Mouse (Mus musculus) midbrain, embryonic 16.5 days (tissue): Measurements from ENCODE around the gene Asb7. TPM values are rescaled to one million over a fixed set of nuclear protein-coding genes. Genes with fewer than 3 reads are reported as not detected.

ENCODE experiments used
- ATAC-seq: fragments of 200-750 bp; cut with Nextera tagmentation; 2 replicates; pipeline ENCODE4 v1.8.0; 2017; ENCODE audit warnings: moderate TSS enrichment
- H3K27ac ChIP-seq: fragments of 300-500 bp; sonication (generic); 2 replicates; pipeline ENCODE4 v1.5.1; 2014; ENCODE audit warnings: mild to moderate bottlenecking, low read length, mixed read lengths
- H3K27me3 ChIP-seq: fragments of 300-500 bp; sonication (generic); 2 replicates; pipeline ENCODE4 v1.6.1; 2014; ENCODE audit warnings: low read depth, low read length, mixed read lengths; ENCODE audit not compliant: control insufficient read depth, insufficient read depth
- H3K36me3 ChIP-seq: fragments of 300-500 bp; sonication (generic); 2 replicates; pipeline ENCODE4 v1.6.1; 2014; ENCODE audit warnings: mild to moderate bottlenecking, low read length, moderate library complexity, mixed read lengths; ENCODE audit not compliant: control insufficient read depth, insufficient read depth
- H3K4me1 ChIP-seq: fragments of 300-500 bp; sonication (generic); 2 replicates; pipeline ENCODE4 v1.6.1; 2014; ENCODE audit warnings: mild to moderate bottlenecking, low read length, mixed read lengths; ENCODE audit not compliant: control insufficient read depth, insufficient read depth
- H3K4me2 ChIP-seq: fragments of 300-500 bp; sonication (generic); 2 replicates; pipeline ENCODE4 v1.6.1; 2014; ENCODE audit warnings: mild to moderate bottlenecking, low read length, mixed read lengths
- H3K4me3 ChIP-seq: fragments of 300-500 bp; sonication (generic); 2 replicates; pipeline ENCODE4 v1.5.1; 2014; ENCODE audit warnings: low read depth, mild to moderate bottlenecking, low read length, moderate library complexity, mixed read lengths
- H3K9ac ChIP-seq: fragments of 300-500 bp; sonication (generic); 2 replicates; pipeline ENCODE4 v1.6.1; 2014; ENCODE audit warnings: low read depth, low read length, mixed read lengths
- H3K9me3 ChIP-seq: fragments of 300-500 bp; sonication (generic); replicated peaks from 2 replicates; pipeline ENCODE4 v1.6.1; 2014; ENCODE audit warnings: mild to moderate bottlenecking, low read length, mixed read lengths; ENCODE audit not compliant: control insufficient read depth, poor library complexity, severe bottlenecking
- WGBS: fragments of 180-500 bp; shearing (Covaris S2); extraction: QIAGEN DNeasy Blood & Tissue Kit; methylation state at CpG from one replicate; pipeline ENCODE4 v1.1.7; 2014; 5-methylcytosine and 5-hydroxymethylcytosine counted together
- polyA plus RNA-seq: library from polyadenylated mRNA; unstranded; fragments of >200 nt; fragmentation: Nextera tagmentation; extraction: Ambion mirVana; gene quantifications from 2 replicates; pipeline ENCODE4 v1.2.1, GENCODE M21; 2015

Gene Asb7
- polyA plus RNA-seq, 1 experiment from 2014 or later, result 15.9 TPM

DNA sequence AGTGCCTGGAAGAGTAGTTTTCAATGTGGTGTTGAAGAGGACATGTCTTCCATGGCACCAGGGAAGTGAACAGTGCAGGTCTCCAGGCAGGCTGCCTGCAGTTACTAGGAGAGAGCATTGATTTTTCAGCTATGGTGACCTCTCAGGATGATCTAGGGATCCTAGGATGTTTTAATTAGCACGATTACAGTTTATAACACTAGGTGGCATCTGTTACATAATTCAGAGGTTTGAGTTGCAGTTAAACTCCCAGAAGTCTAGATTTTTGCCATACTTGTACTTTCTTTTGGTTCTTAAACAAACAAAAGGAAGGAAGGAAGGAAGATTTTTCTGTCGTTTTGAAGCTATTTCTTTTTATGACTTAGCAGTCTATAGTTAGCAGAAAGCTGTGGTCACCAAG lies 21.8 kb upstream of the Asb7 start:
- Histone ChIP-seq H3K9ac (no peak overlapping the region), H3K27ac (no peak overlapping the region), H3K4me3 (no peak overlapping the region), H3K4me2 (no peak overlapping the region), H3K9me3 (no peaks in the 10 kb centered on the region), H3K27me3 (no peaks in the 10 kb centered on the region), H3K36me3 (peaks cover 32% of the 10 kb centered on the region), H3K4me1 (no peaks in the 10 kb centered on the region)
- WGBS, result 64% methylated on average over 2 of the region's 2 CpGs
- ATAC-seq, result no peak

DNA sequence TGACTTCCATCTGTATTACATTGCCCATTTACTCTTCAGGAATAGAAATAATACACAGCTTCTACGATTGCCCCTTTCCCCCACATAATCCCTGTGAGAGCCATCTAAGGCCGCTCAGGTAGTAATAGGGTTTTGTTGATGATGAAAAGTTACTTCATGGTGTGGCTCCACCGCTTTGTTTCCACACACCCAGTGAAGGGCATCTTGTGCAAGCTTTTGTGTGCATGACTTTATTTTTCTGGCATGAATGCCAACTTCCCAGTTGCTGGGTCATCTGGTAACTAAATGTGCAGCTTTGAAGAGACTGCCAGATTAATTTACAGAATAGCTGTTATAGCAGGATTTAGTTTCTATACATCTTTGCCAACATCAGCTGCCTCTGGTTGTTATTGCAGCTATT lies 15.2 kb upstream of the Asb7 start:
- peaks cover 10% of the 10 kb centered on the region for H3K36me3 ChIP-seq
- 92% methylated on average over 3 of the region's 3 CpGs for WGBS

DNA sequence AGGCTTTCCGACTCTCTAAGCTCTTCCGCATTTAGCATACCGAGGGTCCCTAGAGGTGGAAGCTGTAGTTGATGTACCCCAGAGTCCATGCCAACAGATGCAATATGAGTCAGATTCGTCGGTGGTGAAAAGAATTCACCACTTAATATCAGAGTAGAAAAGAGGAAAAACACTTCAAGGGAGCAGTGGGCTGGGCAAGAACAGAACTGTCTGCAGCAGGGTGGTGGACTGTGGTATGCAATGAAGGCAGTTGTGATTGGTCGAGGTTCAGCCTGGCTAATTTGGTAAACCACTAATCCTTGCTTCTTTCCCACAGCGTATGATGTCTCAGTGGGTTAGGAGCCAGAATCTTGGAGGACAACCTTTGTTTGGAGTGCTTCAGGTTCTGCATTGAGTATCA lies 13.3 kb upstream of the Asb7 start:
- Histone ChIP-seq H3K9me3 (no peaks in the 10 kb centered on the region; the same call in 1 of the 2 replicates), H3K4me1 (no peaks in the 10 kb centered on the region), H3K27ac (no peak overlapping the region), H3K4me3 (no peak overlapping the region), H3K36me3 (0 out of 2 replicates have a peak, but pooled peaks cover 4% of the 10 kb centered on the region), H3K9ac (no peak overlapping the region), H3K27me3 (no peaks in the 10 kb centered on the region), H3K4me2 (no peak overlapping the region)
- 94% methylated on average over 7 of the region's 7 CpGs for WGBS
- ATAC-seq, result no peak

More for the DNA sequence above, 15.2 kb upstream of the Asb7 start:
- ATAC-seq, result no peak
- Histone ChIP-seq H3K27ac (no peak overlapping the region), H3K4me1 (no peaks in the 10 kb centered on the region), H3K9me3 (no peaks in the 10 kb centered on the region; the same call in 1 of the 2 replicates), H3K4me2 (no peak overlapping the region), H3K9ac (no peak overlapping the region), H3K4me3 (no peak overlapping the region), H3K27me3 (no peaks in the 10 kb centered on the region)

DNA sequence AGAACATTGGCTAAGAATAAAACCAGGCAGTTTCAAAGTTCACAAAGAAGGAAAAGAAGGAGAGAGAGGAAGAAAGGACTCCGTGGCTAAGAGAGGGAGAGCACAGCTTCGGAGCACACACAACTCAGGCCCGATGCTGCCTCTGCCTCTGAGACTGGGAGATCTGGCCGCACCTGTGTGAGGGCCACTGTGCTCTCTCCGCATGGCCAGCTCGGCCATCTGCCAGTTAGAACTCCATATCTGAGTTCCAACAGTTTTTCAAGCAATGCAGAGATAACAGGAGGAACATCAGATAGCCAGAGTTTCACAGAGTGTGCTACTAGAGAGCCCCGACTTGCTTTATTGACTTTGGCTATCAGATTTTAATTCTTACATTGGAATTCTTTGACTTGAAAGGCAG lies 5.1 kb upstream of the Asb7 start:
- no peak overlapping the region for H3K27ac ChIP-seq
- no peaks in the 10 kb centered on the region for H3K27me3 ChIP-seq
- H3K4me1 ChIP-seq, result peaks cover 9% of the 10 kb centered on the region
- 75% methylated on average over 7 of the region's 7 CpGs for WGBS
- H3K4me3 ChIP-seq, result no peak overlapping the region
- H3K4me2 ChIP-seq, result no peak overlapping the region
- no peaks in the 10 kb centered on the region for H3K9me3 ChIP-seq
- ATAC-seq, result no peak
- H3K9ac ChIP-seq, result no peak overlapping the region
- H3K36me3 ChIP-seq, result 0 out of 2 replicates have a peak, but pooled peaks cover 6% of the 10 kb centered on the region

DNA sequence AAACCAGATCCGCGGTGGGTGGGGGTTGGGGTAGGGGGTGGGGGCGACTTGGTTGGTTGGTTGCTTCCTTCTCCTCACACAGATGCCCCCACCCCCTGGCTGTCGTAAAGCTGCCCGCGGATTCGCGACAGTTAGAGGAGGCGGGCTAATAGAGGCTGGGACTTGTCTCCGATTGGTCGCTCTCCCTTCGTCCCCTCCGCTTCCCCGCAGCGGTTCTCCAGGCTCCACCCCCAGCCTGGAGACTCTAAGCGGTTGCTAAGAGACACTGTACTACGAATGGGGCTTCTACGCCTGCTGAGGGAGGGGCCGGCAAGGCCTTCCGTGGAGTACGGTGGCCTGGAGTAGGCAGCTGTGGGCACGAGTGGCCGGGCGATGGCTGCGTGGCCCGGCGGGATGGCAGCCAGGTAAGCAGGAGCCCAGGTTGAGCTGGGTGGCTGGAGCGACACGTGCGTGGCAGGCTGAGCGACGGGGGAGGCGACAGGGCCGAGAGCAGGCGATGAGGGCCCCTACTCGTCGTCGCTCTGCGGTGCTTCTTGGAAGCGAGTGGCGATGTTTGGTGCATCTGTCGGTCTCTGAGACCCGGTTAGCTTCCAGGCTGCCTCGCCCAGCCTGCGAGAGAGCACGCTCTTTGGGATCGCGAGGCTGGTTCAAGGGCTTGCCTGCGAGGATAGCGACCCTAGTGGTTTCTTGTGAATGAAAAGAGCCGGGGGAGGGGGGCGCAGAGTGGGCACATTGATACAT lies 394 bp upstream of the Asb7 start, which contains the start of gene Lins1:
Lins1 (plus strand) TSS at position 270 of the 741 bp plus-strand sequence.
- under 1% methylated on average over 49 of the region's 52 CpGs for WGBS
- H3K9ac ChIP-seq, result peak within 1 kb of the TSS; percentile 92
- H3K27ac ChIP-seq, result peak within 1 kb of the TSS; percentile 97
- ATAC-seq, result peak; percentile 99
- peak within 1 kb of the TSS; percentile 98 for H3K4me2 ChIP-seq
- H3K4me1 ChIP-seq, result peaks cover 19% of the 10 kb centered on the region
- peak within 1 kb of the TSS; percentile 79 for H3K4me3 ChIP-seq
- no peaks in the 10 kb centered on the region for H3K27me3 ChIP-seq
- H3K36me3 ChIP-seq, result no peaks in the 10 kb centered on the region
- H3K9me3 ChIP-seq, result no peaks in the 10 kb centered on the region

DNA sequence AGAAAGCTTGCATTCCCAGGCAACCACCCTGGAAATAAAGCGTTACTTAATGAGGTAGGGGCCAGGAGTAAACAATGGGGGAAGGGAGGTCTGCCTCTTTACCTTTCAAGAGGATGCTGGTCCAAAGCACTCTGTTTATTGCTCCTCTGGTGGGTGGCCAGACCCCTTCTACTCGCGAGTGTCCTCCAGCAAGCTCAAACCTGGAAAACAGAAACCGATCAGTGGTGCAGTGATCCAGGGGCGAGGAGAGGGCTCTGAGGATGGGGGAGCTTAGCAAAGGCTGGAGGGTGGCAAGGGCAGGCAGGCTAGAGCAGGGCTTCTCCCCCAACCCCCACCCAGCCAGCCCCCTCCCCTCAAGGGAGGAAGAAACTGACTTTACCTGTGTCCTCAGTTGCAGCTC lies 675 bp downstream of the Asb7 start:
- Histone ChIP-seq H3K36me3 (no peaks in the 10 kb centered on the region), H3K9ac (peak overlapping the region; percentile 74), H3K27ac (no peak overlapping the region; the same call in 1 of the 2 replicates), H3K9me3 (no peaks in the 10 kb centered on the region), H3K4me1 (peaks cover 19% of the 10 kb centered on the region), H3K4me2 (peak overlapping the region; percentile 98), H3K4me3 (peak overlapping the region; percentile 57), H3K27me3 (no peaks in the 10 kb centered on the region)
- no peak; the same call in 1 of the 2 replicates for ATAC-seq
- WGBS, result 0% methylated on average over 5 of the region's 5 CpGs

DNA sequence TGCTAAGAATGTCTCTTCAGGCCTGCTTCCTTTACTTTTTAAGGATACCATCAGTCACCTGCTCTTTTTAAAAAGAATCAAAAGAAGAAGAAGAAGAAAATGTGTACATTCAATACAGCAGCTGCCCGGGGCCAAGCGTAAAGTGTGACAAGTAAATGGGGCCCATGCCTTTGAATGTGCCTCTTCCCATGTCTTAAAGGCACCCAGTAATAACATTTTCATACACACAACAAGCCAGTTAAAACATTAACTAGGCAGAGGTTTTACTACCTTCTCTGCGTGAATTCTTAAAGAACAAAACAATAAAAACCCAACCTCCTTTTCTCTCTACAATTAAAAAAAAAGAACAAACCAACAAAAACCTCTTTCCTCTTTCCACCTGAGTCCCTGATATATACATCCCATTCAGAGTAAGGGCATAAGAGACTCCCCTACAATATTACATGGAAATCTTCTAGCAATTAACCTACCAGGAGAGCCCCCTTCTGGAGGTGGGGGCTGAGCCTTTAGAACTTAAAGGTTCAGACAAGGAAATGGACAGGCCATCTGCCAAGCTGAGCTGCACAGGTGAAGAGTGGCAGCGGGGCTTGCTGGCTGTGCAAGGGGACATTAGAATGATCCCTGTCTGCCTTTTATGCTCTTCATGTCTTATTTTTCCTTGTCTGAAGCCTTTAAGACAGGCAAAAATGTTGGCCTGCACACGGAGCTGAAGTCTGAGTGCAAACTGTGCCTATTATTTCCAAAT lies 7.1 kb downstream of the Asb7 start:
- Histone ChIP-seq H3K4me2 (no peak overlapping the region), H3K4me3 (no peak overlapping the region), H3K9ac (no peak overlapping the region), H3K9me3 (no peaks in the 10 kb centered on the region), H3K36me3 (peaks cover 15% of the 10 kb centered on the region; the same call in 1 of the 2 replicates), H3K4me1 (no peaks in the 10 kb centered on the region), H3K27ac (no peak overlapping the region), H3K27me3 (no peaks in the 10 kb centered on the region)
- WGBS, result 96% methylated on average over 5 of the region's 5 CpGs
- no peak for ATAC-seq

DNA sequence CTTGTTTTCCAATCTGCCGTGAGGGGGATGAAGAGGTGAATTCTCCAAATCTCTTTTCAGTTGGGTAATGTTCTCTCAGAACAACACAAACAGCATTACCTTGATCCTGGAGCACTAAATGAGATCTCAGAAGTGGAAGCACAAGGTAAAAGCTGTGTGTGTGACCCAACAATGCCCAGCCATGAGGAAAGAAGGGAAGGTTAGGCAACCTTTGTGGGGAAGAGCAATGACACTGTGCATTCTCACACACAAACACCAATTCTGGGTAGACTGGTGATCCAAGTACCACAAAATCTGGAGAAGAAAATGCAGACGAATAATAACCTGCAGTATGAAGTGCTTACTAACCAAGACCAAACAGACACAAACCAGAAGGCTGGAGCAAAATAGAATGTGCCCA lies 13.6 kb downstream of the Asb7 start:
- H3K9ac ChIP-seq, result no peak overlapping the region
- no peak for ATAC-seq
- no peak overlapping the region for H3K4me3 ChIP-seq

DNA sequence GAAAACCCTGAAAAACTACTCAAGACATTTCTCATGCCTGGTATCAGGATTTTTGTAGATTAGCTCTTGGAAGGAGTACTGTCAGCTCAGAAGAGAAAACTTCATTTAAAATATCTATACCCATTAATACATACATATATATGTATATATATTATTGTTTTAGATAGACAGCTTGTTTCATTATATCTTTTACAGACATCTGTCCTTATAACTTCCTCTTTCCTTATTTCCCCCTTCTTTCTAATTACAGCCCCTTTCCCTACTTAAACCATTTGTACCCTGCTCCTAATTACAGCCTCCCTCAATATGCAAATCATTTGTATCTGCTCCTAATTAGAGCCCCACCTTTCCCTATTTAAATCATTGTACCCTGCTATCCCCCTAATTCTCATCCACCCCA lies 22.3 kb downstream of the Asb7 start:
- ATAC-seq, result no peak
- no peak overlapping the region for H3K9ac ChIP-seq

More for the DNA sequence above, 13.6 kb downstream of the Asb7 start:
- H3K4me1 ChIP-seq, result no peaks in the 10 kb centered on the region
- no peak overlapping the region for H3K27ac ChIP-seq
- no peaks in the 10 kb centered on the region for H3K27me3 ChIP-seq
- no peaks in the 10 kb centered on the region for H3K9me3 ChIP-seq
- peaks cover 50% of the 10 kb centered on the region for H3K36me3 ChIP-seq
- H3K4me2 ChIP-seq, result no peak overlapping the region
- 98% methylated on average over 2 of the region's 2 CpGs for WGBS

More for the DNA sequence above, 22.3 kb downstream of the Asb7 start:
- H3K4me3 ChIP-seq, result no peak overlapping the region
- H3K4me2 ChIP-seq, result no peak overlapping the region
- peaks cover 19% of the 10 kb centered on the region for H3K36me3 ChIP-seq
- H3K27ac ChIP-seq, result no peak overlapping the region
- no peaks in the 10 kb centered on the region for H3K4me1 ChIP-seq
- no peaks in the 10 kb centered on the region for H3K27me3 ChIP-seq
- peaks cover 4% of the 10 kb centered on the region; the same call in 1 of the 2 replicates for H3K9me3 ChIP-seq
